Mouse (Mus musculus): ENCODE results near the gene Smarca2. TPM values are rescaled to one million over a fixed set of nuclear protein-coding genes. Genes with fewer than 3 reads are reported as not detected.
"Not testable (repeated sequence)": the region's sequence is repeated elsewhere in the genome, so short reads cannot be mapped to it uniquely, and the experiment has no call there.

Gene Smarca2
- total RNA-seq, 1 experiment from 2014 or later = 162 TPM

DNA sequence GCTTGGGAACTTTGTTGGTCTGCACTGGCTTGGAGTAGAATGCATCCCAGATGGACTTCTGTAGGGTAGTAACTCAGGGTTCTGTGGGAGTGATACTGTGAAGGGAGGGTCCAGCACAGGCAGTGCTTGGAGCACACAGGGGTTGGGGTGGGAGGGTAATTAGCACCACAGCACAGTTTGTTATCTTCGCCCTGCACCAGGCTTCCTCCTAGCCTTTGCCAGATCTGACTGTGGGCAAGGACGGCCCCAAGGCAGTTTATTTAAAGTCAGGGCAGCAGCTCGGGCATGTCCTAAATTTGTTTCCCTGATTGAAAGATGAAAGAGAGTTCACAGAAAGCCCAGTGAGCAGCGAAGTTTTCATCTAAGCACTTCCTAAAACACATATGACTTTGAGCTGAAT is 8.1 kb downstream of the Smarca2 start:
- ATAC-seq (ENCODE audit: extremely low read depth, insufficient number of reproducible peaks, low FRiP score, poor library complexity, severe bottlenecking) = no peak

DNA sequence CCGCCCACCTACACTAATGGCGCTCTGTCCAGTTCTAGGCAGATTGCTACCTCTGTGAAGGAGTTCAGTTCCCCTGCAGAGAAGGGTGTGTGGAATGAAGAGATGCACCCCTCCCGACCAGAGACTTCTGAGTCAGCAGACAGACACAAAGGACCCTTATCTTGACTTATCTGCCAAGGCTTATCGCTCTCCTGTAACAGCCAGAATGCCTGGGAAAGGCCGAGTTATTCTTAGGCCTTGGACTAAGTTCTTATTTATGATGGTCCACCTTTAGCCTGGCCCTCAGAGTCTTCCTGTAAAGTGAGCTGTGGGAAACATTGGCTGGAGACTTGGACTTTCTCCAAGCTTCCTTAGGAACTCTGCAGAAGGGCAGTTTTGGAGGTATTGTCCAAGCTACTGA is 8.8 kb downstream of the Smarca2 start:
- ATAC-seq (ENCODE audit: extremely low read depth, insufficient number of reproducible peaks, low FRiP score, poor library complexity, severe bottlenecking) = no peak

DNA sequence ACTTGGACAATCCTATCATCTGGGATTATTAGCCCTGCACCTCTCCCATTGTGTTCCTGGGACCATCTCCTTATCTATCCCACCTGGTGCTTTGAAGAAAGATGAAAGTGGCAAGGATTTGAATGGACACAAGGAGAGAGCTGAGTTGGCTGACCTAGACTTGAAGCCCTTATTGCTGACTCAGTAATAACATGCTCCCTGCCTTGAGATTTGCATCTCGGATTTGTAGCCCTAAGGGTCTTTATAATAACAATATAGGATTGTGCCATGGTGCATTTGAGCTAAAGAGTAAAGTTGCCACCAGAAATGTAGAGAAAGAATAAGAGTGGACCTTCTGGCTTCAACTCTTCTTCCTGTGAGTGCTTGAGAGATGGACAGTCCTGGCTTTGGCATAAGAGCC is 11.4 kb downstream of the Smarca2 start:
- ATAC-seq (ENCODE audit: extremely low read depth, insufficient number of reproducible peaks, low FRiP score, poor library complexity, severe bottlenecking) = no peak

DNA sequence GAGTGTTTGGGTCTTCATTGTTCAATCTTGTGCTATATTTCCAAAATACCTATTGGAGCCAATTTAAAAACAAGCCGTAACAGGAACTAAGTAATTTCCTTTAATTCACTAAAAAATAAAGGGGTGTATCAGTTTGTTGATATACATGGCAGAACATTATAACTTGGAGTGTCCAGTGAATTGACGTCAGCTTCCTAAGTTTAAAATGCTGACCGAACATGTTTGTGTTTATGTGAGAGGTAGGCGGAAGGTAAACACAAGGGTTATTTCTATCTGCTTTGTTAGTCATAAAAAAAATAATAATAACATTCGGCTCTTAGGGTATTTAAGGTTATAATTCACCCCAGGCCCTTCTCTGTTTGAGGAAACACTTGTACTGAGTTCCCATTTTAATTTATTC is 12.4 kb downstream of the Smarca2 start:
- ATAC-seq (ENCODE audit: extremely low read depth, insufficient number of reproducible peaks, low FRiP score, poor library complexity, severe bottlenecking) = no peak

DNA sequence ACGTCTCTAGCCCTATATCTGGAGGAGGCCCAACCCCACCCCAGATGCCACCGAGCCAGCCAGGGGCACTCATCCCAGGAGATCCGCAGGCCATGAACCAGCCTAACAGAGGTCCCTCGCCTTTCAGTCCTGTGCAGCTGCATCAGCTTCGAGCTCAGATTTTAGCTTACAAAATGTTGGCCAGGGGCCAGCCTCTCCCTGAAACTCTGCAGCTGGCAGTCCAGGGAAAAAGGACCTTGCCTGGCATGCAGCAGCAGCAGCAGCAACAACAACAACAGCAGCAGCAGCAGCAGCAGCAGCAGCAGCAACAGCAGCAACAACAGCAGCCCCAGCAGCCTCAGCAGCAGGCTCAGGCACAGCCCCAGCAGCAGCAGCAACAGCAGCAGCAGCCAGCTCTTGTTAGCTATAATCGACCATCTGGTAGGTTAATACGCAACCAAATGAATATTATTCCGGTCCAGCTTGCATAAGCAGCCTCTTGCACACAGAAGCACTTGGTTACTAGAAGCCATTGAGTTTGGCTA is 25.9 kb downstream of the Smarca2 start:
- ATAC-seq (ENCODE audit: extremely low read depth, insufficient number of reproducible peaks, low FRiP score, poor library complexity, severe bottlenecking) = no peak

DNA sequence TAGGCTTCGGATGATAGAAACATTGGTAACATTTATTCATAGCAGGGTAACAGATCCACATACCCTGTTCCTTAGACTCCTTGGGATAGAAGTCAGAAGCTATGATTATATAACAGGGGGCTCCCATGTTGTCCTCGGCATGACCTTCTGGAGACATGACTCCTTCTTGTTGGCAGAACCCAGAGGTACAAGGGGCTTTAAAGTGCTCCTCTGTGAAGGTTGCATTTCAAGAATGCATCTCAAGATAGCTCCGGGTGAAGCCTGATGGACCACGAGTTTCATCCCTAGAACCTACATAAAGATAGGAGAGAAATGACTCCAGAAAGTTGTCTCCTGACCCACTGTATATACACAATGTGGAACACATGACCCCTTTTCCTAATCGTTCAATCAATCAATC is 27.4 kb downstream of the Smarca2 start:
- no peak for ATAC-seq (ENCODE audit: extremely low read depth, insufficient number of reproducible peaks, low FRiP score, poor library complexity, severe bottlenecking)

DNA sequence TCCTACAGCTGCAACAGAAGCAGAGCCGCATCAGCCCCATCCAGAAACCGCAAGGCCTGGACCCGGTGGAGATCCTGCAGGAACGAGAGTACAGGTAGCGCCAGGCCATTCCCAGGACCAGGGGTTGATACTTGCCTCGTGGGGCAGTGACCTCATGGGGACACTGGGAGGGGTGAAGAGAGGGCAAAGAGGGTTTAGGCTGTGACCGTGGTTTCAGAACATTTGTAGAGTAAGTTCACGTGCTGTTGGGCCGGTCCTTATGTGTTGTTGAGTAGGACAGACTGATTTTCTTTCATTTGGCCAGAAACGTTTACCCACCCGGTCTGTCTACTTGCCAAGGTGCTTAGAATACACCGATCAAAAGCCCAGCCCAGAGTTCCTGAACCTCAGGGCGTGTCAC is 35.7 kb downstream of the Smarca2 start:
- 0 out of 2 replicates have a peak, but pooled peaks have one; percentile 9 for ATAC-seq (ENCODE audit: extremely low read depth, insufficient number of reproducible peaks, low FRiP score, poor library complexity, severe bottlenecking)

DNA sequence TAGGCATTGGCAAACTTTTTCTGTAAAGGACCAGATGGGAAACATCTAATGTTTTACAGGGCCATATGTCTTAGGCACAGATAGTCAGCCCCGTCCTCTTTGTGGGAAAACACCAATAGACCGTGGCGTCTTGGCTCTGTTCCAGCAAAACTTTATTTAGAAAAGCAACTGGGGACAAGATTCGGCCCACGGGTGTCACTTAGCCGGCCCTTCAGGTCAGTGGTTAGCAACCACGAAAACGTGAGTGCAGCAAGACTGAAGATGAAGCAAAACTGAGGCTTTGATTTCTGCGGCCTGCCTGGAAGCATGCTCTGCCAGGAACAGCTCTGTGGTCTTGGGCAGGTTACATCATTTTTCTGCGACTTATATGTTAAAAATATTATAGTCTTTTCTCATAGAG is 36.4 kb downstream of the Smarca2 start:
- ATAC-seq (ENCODE audit: extremely low read depth, insufficient number of reproducible peaks, low FRiP score, poor library complexity, severe bottlenecking) = no peak

DNA sequence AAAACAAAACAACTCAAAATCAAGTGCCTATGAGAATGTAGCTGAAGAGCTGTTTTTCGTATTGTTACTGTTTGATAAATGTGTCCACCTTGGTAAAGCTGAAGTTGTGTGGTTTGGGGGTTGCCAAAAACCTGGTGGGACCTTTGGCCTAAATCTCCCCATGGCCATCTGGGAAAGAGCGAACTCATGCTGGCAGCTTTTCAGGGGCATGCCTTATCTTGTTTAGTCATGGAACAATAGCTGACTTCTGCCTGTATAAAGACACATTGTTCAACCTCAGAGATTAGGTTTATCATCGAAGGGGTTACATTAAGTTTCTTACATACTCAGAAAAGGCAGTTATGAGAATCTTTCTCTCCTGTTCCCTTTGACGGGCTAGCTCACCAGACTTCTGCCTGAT is 38.2 kb downstream of the Smarca2 start:
- no peak for ATAC-seq (ENCODE audit: extremely low read depth, insufficient number of reproducible peaks, low FRiP score, poor library complexity, severe bottlenecking)

DNA sequence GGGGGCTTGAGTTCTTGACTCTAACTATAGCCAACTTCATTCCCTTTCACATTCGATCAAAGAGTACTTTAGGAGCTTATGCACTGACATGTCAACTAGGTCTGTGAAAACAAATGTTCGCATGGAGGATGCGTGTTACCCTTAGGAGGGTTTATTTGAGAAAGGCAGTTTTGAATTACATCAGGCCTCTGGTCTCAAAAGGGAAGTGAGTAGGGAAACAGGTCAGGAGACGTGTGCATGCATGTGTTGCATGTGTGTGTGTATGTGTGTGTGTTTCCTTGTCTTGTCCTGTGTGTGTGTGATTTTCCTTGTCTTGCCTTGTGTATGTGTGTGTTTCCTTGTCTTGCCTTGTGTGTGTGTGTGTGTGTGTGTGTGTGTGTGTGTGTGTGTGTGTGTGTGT is 39.1 kb downstream of the Smarca2 start:
- no peak for ATAC-seq (ENCODE audit: extremely low read depth, insufficient number of reproducible peaks, low FRiP score, poor library complexity, severe bottlenecking)

DNA sequence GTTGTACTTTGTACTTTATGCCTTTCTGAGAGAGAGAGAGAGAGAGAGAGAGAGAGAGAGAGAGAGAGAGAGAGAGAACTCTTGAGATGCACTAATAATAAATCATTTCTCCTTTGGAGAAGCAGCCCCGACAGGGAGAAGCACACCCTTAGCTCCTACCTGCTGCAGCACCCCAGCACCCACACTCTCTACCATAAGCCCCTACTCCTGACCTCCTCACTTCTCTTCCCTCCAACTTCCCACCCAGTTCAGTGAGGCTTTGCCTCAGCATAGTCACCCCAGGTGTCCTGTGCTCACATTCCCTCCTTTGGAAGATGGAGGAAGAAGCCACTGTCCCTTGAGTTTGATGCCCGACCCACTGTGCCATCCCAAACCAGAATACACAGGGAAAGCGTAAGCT is 40.2 kb downstream of the Smarca2 start:
- no peak for ATAC-seq (ENCODE audit: extremely low read depth, insufficient number of reproducible peaks, low FRiP score, poor library complexity, severe bottlenecking)

DNA sequence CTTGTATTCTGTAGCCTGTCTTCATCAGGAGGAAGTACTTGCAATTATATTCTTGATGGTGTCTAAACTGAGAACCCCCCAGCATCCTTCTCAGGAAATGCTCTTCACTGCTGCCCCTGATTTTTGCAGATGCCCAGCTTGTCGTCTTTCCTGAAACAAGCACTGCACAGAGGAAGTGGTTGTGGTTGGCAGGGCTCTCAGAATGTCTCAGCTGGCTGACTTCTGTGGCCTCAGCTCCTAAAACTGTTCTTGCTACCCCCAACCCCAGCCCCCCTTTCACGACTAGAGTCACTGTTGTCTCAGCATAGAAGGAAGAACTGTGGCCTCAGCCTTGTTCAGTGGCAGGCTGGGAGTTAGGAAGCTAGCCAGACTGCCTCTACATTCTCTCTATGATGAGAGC is 41.3 kb downstream of the Smarca2 start:
- ATAC-seq (ENCODE audit: extremely low read depth, insufficient number of reproducible peaks, low FRiP score, poor library complexity, severe bottlenecking) = peak; percentile 86

DNA sequence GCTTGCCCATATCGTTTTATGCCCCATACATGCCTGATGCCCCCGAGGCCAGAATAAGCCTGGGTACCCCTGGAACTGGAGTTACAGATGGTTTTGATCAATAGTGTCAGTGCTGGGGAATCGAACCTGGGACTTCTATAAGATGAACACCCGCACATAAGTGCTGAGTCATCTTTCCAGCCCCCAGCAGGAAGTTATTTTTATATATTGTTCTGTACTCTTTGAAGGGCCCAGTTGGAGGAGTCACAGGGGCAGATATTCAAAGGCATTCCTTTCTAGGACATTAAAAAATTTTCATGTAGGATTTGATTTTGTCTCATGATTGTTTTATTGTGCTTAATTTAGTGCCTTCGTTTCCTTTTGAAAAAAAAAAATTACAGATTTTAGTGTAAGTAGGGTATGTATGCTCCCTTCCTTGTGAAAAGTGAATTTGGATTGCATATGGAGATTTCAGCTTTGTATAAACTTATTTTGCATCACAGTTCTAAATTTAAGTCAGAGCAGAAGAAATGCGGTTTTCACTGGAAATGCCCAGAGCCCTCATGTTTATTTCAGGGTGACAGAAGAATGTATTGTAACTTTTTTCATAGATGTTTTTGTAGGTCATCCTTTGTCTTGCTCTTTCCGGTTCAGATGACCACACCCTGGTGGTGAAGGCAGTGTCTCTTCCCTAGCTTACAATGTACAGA is 45.9 kb downstream of the Smarca2 start:
- no peak for ATAC-seq (ENCODE audit: extremely low read depth, insufficient number of reproducible peaks, low FRiP score, poor library complexity, severe bottlenecking)

DNA sequence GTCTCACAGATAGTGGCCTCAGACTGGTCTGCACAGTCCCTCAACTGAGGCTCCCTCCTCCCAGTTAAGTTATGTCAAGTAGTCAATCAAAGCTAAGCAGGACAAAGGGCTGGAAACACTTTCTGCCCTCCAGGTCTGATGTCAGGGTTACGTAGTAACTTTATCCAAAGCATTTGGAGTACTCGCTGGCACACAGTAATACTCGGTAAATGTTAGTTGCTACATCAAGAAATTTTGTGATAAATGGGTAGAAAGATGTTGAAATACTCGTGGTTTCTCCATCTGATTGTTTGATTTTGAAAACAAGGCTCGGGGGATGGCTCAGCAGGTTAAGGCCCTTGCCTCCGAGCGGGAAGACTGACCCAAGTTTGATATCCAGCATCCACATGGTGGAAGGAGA is 53.5 kb downstream of the Smarca2 start:
- no peak for ATAC-seq (ENCODE audit: extremely low read depth, insufficient number of reproducible peaks, low FRiP score, poor library complexity, severe bottlenecking)

DNA sequence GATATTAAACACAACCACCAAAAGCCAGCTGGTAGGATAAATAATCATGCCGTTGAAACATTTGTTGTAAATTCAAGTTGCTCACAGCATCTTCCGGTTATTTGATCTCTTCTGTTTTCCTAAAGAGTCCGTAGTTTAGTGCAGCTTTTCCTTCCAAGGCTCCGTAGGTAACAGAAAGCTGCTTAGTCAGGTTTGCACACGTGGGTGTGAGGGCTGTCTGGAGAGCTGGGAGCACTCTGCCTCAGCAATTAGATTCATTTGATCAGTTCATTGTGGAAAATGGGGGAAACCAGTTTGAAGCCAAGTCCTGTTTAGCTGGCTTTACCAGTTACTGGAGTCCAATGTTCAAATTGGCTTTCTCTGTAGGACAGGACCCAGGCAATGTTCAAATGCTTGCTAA is 55.1 kb downstream of the Smarca2 start:
- ATAC-seq (ENCODE audit: extremely low read depth, insufficient number of reproducible peaks, low FRiP score, poor library complexity, severe bottlenecking) = no peak

DNA sequence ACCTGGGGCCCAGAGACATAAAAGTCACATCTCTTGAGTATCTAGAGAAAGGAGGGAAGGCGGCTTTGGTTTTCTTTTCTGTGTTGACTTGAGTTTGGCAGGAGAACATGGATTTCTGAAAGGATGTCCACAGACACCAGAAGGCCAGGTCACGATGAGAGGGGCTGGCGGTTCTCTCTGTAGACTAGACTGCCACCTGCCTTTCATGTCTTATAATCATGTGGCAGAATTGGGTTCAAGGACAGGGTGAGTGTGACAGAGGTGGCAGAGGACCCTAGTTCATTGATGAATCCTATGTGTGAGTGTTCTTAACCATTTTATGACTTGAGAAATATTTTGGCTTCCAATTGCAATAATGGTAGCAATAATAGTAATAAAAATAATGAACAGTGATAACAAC is 56.3 kb downstream of the Smarca2 start:
- no peak for ATAC-seq (ENCODE audit: extremely low read depth, insufficient number of reproducible peaks, low FRiP score, poor library complexity, severe bottlenecking)

DNA sequence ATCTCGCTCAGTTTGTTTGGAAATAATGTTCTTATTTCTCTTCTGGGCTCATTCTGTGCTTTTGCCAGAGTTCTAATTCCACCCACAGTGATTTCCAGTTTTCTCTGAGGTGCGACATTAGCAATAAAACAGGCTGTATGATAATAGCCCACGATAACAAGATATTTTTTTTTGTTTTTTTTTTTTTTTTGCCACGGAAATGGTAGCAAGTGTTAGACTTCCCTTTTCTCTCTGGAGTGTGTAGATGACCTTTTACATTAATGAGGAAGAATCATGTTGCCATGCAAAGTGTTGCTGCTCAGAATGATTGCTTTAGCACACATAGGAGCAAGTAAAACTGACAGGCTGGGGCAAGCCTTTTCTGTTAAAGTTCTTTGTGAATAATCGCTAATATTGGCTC is 61.5 kb downstream of the Smarca2 start:
- 0 out of 2 replicates have a peak, but pooled peaks have one; percentile 44 for ATAC-seq (ENCODE audit: extremely low read depth, insufficient number of reproducible peaks, low FRiP score, poor library complexity, severe bottlenecking)

DNA sequence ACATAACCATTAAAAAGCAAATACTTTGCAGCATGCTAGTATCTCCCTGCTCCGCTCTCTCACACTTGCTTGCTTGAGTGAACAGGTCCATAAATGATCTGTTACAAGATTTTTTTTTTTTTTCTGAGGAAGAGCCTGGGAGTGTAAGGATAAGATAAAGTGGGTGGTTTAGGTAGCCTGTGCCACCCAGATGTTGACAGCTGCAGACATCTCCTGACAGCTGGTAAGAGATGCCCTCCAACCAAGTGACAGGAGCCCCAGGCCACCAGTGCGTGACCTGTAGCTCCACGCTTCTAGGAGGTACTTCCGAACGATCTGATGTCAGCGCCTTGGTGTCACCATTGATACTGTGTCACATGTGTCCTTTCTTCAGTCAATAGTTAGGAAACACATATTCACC is 65.2 kb downstream of the Smarca2 start:
- ATAC-seq (ENCODE audit: extremely low read depth, insufficient number of reproducible peaks, low FRiP score, poor library complexity, severe bottlenecking) = no peak

DNA sequence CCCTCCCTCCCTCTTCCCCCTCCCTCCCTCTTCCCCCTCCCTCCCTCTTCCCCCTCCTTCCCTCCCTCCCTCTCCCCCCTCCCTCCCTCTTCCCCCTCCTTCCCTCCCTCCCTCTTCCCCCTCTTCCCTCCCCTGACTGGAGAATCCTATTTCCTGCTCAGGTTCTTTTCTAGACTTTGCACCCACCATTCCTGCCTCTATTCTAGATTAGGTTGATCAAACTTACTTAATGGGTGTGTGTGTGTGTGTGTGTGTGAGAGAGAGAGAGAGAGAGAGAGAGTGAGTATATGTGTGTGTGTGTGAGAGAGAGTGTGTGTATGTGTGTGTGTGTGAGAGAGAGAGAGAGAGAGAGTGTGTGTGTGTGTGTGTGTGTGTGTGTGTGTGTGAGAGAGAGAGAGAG is 66.6 kb downstream of the Smarca2 start:
- ATAC-seq (ENCODE audit: extremely low read depth, insufficient number of reproducible peaks, low FRiP score, poor library complexity, severe bottlenecking) = not testable (repeated sequence)

DNA sequence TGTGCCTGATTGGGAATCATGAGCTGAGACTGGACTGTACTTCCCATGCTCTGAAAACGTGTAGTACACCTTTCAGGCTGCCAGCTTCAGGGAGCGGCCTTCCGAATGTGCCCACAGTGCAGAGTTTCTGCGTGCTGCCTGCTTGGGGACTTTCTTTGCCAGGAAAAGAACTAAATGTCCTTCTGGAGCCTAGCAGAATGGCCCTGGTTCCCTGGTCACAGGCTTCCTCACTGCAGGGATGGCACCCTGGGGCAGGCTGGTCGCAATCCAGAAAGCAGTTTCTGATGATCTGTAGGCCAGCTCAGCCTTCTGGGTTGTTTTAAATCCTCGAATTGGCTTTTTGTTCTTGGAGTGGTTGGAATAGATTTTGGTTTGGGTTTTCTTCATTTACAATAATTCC is 71.1 kb downstream of the Smarca2 start:
- ATAC-seq (ENCODE audit: extremely low read depth, insufficient number of reproducible peaks, low FRiP score, poor library complexity, severe bottlenecking) = no peak

DNA sequence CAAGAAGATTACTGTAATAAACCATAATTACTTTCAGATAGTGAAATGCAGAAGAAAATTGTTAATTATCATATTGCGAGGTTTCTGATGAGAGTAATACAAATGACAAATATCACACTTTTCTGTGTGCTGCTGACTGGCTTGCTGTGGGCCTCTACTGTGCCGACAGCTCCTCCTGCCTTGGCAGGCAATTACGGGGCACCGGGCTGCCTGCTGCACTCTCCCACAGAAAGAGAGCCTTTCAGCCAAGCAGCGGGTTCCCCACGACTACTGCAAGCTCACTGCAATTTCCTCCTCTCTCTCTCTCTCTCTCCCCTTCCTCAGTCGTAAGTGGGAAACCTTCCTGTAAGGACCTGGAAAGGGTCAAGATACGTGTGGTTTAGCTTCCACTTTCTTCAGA is 73.7 kb downstream of the Smarca2 start:
- no peak for ATAC-seq (ENCODE audit: extremely low read depth, insufficient number of reproducible peaks, low FRiP score, poor library complexity, severe bottlenecking)
